Mouse (Mus musculus): Measurements from ENCODE around the gene Mrpl34. TPM values are rescaled to one million over a fixed set of nuclear protein-coding genes. Genes with fewer than 3 reads are reported as not detected.

The Mrpl34 gene
- total and polyA plus RNA-seq, 2 experiments from 2014 or later = 75.0 to 145 TPM

- Histone ChIP-seq H3K4me3 (ENCODE audit: low read depth, low read length) (peak overlapping the region; percentile 70; the same call in 1 of the 2 replicates), H3K27me3 (ENCODE audit: insufficient read depth, low read length) (no peaks in the 10 kb centered on the region), H3K9ac (peak overlapping the region; percentile 89), H3K4me2 (ENCODE audit: low read depth) (peak overlapping the region; percentile 94), H3K36me3 (ENCODE audit: insufficient read depth) (peaks cover 35% of the 10 kb centered on the region), H3K27ac (ENCODE audit: low read depth, low read length) (no peak overlapping the region), H3K4me1 (ENCODE audit: insufficient read depth) (peaks cover 19% of the 10 kb centered on the region), H3K9me3 (ENCODE audit: low read length) (no peaks in the 10 kb centered on the region)
- no peak for TF ChIP-seq CTCF (IDR thresholded peaks at IDR 0.05; ENCODE audit: low read depth)
- DNase-seq (no peak), ATAC-seq (no peak)
- 69% methylated on average over 4 of the region's 4 CpGs for WGBS
Observed at GRCm38 (mm10) chr8:71462191-71462590, 2.6 kb upstream of the Mrpl34 start.

DNA sequence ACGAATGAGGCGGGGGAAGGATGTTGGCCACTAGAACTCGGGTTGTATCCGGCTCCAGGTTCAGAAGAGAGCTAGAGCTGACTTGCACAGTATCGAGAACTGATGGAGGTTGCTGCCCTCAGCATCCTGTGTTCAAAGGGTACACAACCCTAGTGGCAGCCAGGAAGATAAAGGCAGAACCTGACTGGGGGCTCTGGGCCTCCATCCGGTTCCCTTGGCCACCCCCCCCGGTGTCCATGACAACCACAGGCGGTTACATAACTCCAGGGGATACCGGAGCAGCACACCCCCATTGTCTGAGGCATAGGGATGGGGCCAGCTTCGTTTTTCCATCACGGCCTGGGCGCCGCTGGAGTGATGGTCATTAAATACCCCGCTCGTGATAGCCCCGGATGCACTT is 2.0 kb upstream of the Mrpl34 start:
- Histone ChIP-seq H3K9ac (peak overlapping the region; percentile 89), H3K36me3 (ENCODE audit: insufficient read depth) (peaks cover 29% of the 10 kb centered on the region), H3K4me1 (ENCODE audit: insufficient read depth) (peaks cover 19% of the 10 kb centered on the region), H3K9me3 (ENCODE audit: low read length) (no peaks in the 10 kb centered on the region), H3K4me3 (ENCODE audit: low read depth, low read length) (peak overlapping the region; percentile 70), H3K27me3 (ENCODE audit: insufficient read depth, low read length) (no peaks in the 10 kb centered on the region), H3K4me2 (ENCODE audit: low read depth) (peak overlapping the region; percentile 94), H3K27ac (ENCODE audit: low read depth, low read length) (peak overlapping the region; percentile 78)
- ATAC-seq (peak; percentile 2), DNase-seq (peak; percentile 61)
- WGBS = 3% methylated on average over 16 of the region's 16 CpGs
- TF ChIP-seq CTCF (IDR thresholded peaks at IDR 0.05; ENCODE audit: low read depth) = peak; percentile 22; the same call in 1 of the 2 replicates

- H3K27me3 ChIP-seq (ENCODE audit: insufficient read depth, low read length) = no peaks in the 10 kb centered on the region
- no peaks in the 10 kb centered on the region for H3K9me3 ChIP-seq (ENCODE audit: low read length)
- peak; percentile 84 for ATAC-seq
- peak within 1 kb of the TSS; percentile 89 for H3K9ac ChIP-seq
- H3K4me2 ChIP-seq (ENCODE audit: low read depth) = peak within 1 kb of the TSS; percentile 94
- peaks cover 22% of the 10 kb centered on the region for H3K36me3 ChIP-seq (ENCODE audit: insufficient read depth)
- under 1% methylated on average over 55 of the region's 55 CpGs for WGBS
- H3K4me1 ChIP-seq (ENCODE audit: insufficient read depth) = peaks cover 19% of the 10 kb centered on the region
- H3K4me3 ChIP-seq (ENCODE audit: low read depth, low read length) = peak within 1 kb of the TSS; percentile 70
- no peak for TF ChIP-seq CTCF (IDR thresholded peaks at IDR 0.05; ENCODE audit: low read depth)
- DNase-seq = peak; percentile 97
- H3K27ac ChIP-seq (ENCODE audit: low read depth, low read length) = peak within 1 kb of the TSS; percentile 82
Observed at GRCm38 (mm10) chr8:71463188-71464033, 1.3 kb upstream of the Mrpl34 start, which contains the start of gene Abhd8. Gene Abhd8, minus strand, starts transcription at chr8:71463655.

GRCm38 (mm10) chr8:71465733-71466132 is 974 bp downstream of the Mrpl34 start:
- ATAC-seq (no peak), DNase-seq (no peak)
- H3K4me2 ChIP-seq (ENCODE audit: low read depth) = peak overlapping the region; percentile 94
- 81% methylated on average over 8 of the region's 8 CpGs for WGBS
- H3K4me1 ChIP-seq (ENCODE audit: insufficient read depth) = peaks cover 28% of the 10 kb centered on the region
- no peaks in the 10 kb centered on the region for H3K27me3 ChIP-seq (ENCODE audit: insufficient read depth, low read length)
- H3K4me3 ChIP-seq (ENCODE audit: low read depth, low read length) = peak overlapping the region; percentile 70
- no peak for TF ChIP-seq CTCF (IDR thresholded peaks at IDR 0.05; ENCODE audit: low read depth)
- H3K27ac ChIP-seq (ENCODE audit: low read depth, low read length) = no peak overlapping the region
- peak overlapping the region; percentile 58; the same call in 1 of the 2 replicates for H3K9ac ChIP-seq
- no peaks in the 10 kb centered on the region for H3K9me3 ChIP-seq (ENCODE audit: low read length)
- peaks cover 6% of the 10 kb centered on the region for H3K36me3 ChIP-seq (ENCODE audit: insufficient read depth)

DNA sequence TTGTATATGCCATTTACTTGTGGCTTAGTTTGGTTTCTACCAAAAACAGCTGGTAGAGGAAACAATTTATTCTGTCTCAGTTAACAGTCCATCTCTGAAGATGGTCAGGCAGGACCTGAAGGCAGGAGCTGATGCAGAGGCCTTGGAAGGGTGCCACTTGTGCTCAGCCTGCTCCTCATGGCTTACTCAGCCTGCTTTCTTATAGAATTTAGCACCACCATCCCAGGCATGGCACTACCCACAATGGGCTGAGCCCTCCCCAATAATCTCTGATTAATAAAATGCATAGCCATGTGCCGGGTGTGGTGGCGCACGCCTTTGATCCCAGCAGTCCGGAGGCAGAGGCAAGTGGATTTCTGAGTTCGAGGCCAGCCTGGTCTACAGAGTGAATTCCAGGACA is 1.4 kb downstream of the Mrpl34 start:
- DNase-seq = no peak
- Histone ChIP-seq H3K27ac (ENCODE audit: low read depth, low read length) (no peak overlapping the region), H3K9me3 (ENCODE audit: low read length) (no peaks in the 10 kb centered on the region), H3K4me2 (ENCODE audit: low read depth) (no peak overlapping the region), H3K9ac (no peak overlapping the region), H3K36me3 (ENCODE audit: insufficient read depth) (peaks cover 4% of the 10 kb centered on the region), H3K4me1 (ENCODE audit: insufficient read depth) (peaks cover 28% of the 10 kb centered on the region), H3K4me3 (ENCODE audit: low read depth, low read length) (no peak overlapping the region), H3K27me3 (ENCODE audit: insufficient read depth, low read length) (no peaks in the 10 kb centered on the region)
- 91% methylated on average over 5 of the region's 5 CpGs for WGBS
- TF ChIP-seq CTCF (IDR thresholded peaks at IDR 0.05; ENCODE audit: low read depth) = no peak
- ATAC-seq = no peak

GRCm38 (mm10) chr8:71467201-71467600 is 2.4 kb downstream of the Mrpl34 start:
- ATAC-seq = no peak
- DNase-seq = no peak
- Histone ChIP-seq H3K36me3 (ENCODE audit: insufficient read depth) (peaks cover 13% of the 10 kb centered on the region), H3K27me3 (ENCODE audit: insufficient read depth, low read length) (no peaks in the 10 kb centered on the region), H3K4me2 (ENCODE audit: low read depth) (no peak overlapping the region), H3K4me3 (ENCODE audit: low read depth, low read length) (no peak overlapping the region), H3K27ac (ENCODE audit: low read depth, low read length) (no peak overlapping the region), H3K9me3 (ENCODE audit: low read length) (no peaks in the 10 kb centered on the region), H3K9ac (no peak overlapping the region), H3K4me1 (ENCODE audit: insufficient read depth) (peaks cover 26% of the 10 kb centered on the region)
- WGBS = 91% methylated on average over 2 of the region's 2 CpGs
- no peak for TF ChIP-seq CTCF (IDR thresholded peaks at IDR 0.05; ENCODE audit: low read depth)

GRCm38 (mm10) chr8:71468001-71468400 is 3.2 kb downstream of the Mrpl34 start:
- no peaks in the 10 kb centered on the region for H3K9me3 ChIP-seq (ENCODE audit: low read length)
- 85% methylated on average over 1 of the region's 1 CpGs for WGBS
- no peak for DNase-seq

More at GRCm38 (mm10) chr8:71468001-71468400, 3.2 kb downstream of the Mrpl34 start:
- Histone ChIP-seq H3K27me3 (ENCODE audit: insufficient read depth, low read length) (no peaks in the 10 kb centered on the region), H3K36me3 (ENCODE audit: insufficient read depth) (peaks cover 18% of the 10 kb centered on the region), H3K4me1 (ENCODE audit: insufficient read depth) (peaks cover 20% of the 10 kb centered on the region), H3K27ac (ENCODE audit: low read depth, low read length) (no peak overlapping the region), H3K4me3 (ENCODE audit: low read depth, low read length) (no peak overlapping the region), H3K9ac (no peak overlapping the region), H3K4me2 (ENCODE audit: low read depth) (no peak overlapping the region)
- no peak for TF ChIP-seq CTCF (IDR thresholded peaks at IDR 0.05; ENCODE audit: low read depth)
- no peak for ATAC-seq

Measured in forebrain, postnatal 0 days (tissue).